Mouse (Mus musculus): ENCODE data around the gene Rpap3.

Gene Rpap3

GRCm38 (mm10) chr15:97646426-97646825, 59.2 kb downstream of the Rpap3 start:
- no peak for DNase-seq (ENCODE audit: low spot score)

- DNase-seq (ENCODE audit: low spot score), result no peak
These were observed 61.6 kb downstream of the Rpap3 start for GRCm38 (mm10) chr15:97643986-97644385.

Measured in layer of hippocampus, adult 9-10 months (tissue).